Mouse (Mus musculus): ENCODE results near the gene Adam22. TPM values are rescaled to one million over a fixed set of nuclear protein-coding genes. Genes with fewer than 3 reads are reported as not detected.

Gene Adam22
- total RNA-seq (2018; cell fraction: chromatin; rRNA removed), result 10 to 100 TPM in 23 of 26 experiments, 1 to 10 TPM in 3; 5.8 to 44.9 (median 20.2) TPM
- 1 to 10 TPM in 22 of 26 experiments, under 1 TPM in 4; 0.85 to 8.7 (median 3.7) TPM for total RNA-seq (2018; cell fraction: cytosol; rRNA removed)
- 10 to 100 TPM in 13 of 26 experiments, 1 to 10 TPM in 13; 2.0 to 34.7 (median 10.3) TPM for total RNA-seq (2018; cell fraction: nucleus; rRNA removed)
- polyA plus RNA-seq (2018), result 1.5 to 5.6 TPM (median 2.9 TPM) in 3 replicates

DNA sequence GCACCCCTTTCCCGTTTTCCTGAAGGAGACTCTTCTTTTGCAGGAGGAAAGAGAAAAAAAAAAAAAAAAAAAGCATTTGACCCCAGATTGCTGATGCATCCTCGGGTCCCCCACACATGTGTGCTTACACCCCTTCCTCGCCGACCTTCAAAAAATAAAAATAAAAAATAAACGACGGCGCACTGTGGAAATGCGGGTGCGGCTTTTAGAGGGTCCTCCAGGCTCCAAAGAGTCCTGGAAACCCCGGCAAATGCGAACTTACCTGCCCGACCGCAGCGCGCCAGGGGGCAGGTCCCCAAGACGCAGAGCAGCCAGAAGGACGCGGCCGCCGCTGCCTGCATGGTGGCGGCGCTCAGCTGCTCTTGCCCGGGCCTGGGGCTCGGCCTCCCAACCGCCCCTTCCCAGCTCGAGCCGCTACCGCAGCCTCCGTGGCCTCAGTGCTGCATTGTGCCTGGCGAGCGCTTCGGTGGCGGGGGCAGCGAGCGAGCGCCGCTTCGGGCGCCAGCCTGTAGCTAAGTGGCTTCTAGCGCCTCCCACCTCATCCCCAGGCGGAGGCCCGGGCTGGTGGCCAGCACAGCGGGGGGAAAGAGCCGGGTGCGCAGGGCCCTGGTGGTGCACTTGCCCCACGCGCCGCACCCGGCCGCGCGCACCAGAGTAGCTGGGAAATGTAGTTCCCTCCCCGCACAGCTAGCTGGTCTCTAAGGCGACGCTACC, at the start of gene Adam22:
TSS of gene Adam22 (minus strand) at position 547 of the 714 bp plus-strand sequence.
- H3K27ac ChIP-seq, result no peak within 1 kb of the TSS
- peak within 1 kb of the TSS; percentile 18; the same call in 1 of the 2 replicates for H3K4me3 ChIP-seq (ENCODE audit: inconsistent target)
- under 1% methylated on average over 45 of the region's 55 CpGs for WGBS (ENCODE audit: missing documents)
- H3K79me2 ChIP-seq (ENCODE audit: inconsistent target), result no peaks in the 10 kb centered on the region
- no peaks in the 10 kb centered on the region for H3K36me3 ChIP-seq (ENCODE audit: inconsistent target)

DNA sequence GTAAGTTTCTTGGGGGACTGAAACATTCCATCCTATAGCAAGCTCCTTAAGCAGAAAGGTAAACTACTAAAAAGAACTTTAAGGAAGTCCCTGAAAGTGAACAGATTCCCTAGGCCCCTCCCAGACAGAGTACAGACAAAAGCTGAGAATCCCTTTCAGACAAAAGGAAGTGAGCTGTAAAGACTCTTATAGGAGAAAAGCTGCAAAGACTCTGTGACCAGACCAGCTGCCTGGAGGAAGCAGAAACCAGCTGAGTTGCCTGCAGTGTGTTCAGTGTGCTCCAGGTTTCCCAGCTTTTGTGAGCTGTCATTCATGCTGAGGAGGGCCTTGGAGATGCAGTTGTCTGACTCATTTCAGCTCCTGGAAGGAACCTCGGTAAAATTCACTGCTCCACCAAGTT, 49.5 kb upstream of the Adam22 start:
- no peak overlapping the region for H3K27ac ChIP-seq
- H3K36me3 ChIP-seq (ENCODE audit: inconsistent target), result no peaks in the 10 kb centered on the region
- H3K4me3 ChIP-seq (ENCODE audit: inconsistent target), result no peak overlapping the region
- 87% methylated on average over 1 of the region's 1 CpGs for WGBS (ENCODE audit: missing documents)
- peaks cover 88% of the 10 kb centered on the region for H3K79me2 ChIP-seq (ENCODE audit: inconsistent target)

DNA sequence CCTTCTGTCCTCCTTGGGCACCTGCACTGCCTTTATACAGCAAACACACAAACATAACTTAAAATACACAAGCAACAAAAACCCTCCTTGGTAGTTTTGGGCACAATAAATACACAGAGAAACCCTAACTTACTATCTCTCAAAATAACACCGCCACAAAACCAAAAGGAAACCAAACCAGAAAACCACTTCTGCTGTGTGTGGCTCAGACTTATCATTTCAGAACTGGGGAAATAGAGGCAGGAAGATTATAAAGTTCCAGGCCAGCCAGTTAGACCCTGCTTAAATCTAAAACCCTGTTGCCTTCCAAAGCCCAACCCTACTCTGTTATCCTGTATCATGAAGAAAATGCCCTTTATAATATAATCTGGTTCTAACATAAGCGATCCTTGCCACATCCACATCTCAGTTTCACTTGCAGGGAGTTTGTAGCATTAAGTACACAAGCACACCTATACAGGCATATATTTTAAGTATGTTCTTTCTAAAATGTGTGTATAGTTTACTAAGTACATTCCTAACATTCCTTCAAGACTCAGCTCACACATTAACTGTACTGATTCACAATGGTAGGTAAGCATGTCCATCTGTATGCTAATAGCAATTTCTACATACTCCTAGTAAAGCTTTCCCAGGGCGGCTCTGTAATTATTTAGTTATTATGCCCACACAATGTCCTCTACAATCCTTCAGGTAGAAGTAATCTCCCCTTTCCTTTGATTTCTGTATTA, 48.9 kb upstream of the Adam22 start:
- 0 out of 2 replicates have a peak, but pooled peaks cover under 1% of the 10 kb centered on the region for H3K36me3 ChIP-seq (ENCODE audit: inconsistent target)
- H3K79me2 ChIP-seq (ENCODE audit: inconsistent target), result peaks cover 86% of the 10 kb centered on the region
- WGBS (ENCODE audit: missing documents), result 75% methylated on average over 3 of the region's 3 CpGs
- no peak overlapping the region for H3K27ac ChIP-seq
- H3K4me3 ChIP-seq (ENCODE audit: inconsistent target), result no peak overlapping the region

DNA sequence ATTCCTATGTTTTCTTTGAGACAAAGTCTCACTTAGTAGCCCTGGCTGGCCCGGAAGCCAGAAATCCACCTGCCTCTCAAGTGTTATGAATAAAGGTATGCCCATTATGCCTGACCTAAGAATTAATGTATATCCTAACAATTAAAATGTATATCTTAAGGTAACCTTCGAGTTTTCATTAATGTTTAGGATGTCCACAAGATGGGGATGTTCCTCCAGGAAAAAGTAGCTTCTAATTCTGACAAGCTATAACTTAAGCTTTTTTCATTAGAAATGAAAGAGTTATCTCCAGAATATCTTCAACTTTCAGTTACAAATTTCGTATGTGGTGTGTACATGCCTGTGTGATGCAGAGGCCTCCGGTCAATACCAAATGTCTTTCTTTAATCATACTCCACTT, 40.8 kb upstream of the Adam22 start:
- H3K27ac ChIP-seq, result no peak overlapping the region
- no peak overlapping the region for H3K4me3 ChIP-seq (ENCODE audit: inconsistent target)
- WGBS (ENCODE audit: missing documents), result 96% methylated on average over 3 of the region's 4 CpGs
- peaks cover 28% of the 10 kb centered on the region; the same call in 1 of the 2 replicates for H3K36me3 ChIP-seq (ENCODE audit: inconsistent target)
- peaks cover 12% of the 10 kb centered on the region for H3K79me2 ChIP-seq (ENCODE audit: inconsistent target)

DNA sequence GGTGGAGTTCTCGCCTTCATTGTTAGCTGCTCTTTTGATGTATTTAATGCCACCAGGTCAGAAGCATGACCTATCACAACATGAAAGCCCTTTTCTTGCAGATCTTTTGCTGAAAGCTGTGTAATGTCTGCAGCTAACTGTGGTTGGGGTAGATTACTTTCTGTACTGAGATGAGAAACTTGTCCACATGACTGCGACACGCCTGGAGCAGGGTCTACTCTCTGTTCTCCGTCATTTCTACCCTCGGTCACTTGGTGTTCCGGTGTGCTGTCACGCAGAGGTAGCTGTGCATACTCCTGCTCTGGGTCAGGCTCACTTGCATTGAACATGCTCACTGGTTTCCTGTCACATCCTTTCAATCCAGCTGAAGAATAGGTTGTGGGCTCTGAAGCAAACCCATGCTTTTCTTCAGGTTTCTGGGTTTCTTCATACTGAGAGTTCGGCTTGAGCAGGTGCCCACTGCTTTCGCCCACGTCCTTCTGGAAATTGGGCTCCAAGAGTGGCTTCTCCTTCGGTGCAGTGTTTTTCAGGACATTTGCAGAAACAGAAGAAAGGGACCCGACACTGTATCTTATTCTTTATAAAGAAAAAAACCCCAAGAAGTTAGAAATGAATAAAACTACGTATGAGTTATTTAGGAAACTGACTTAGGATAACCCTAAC, 29.8 kb upstream of the Adam22 start:
- peaks cover 26% of the 10 kb centered on the region for H3K36me3 ChIP-seq (ENCODE audit: inconsistent target)
- no peak overlapping the region for H3K27ac ChIP-seq

DNA sequence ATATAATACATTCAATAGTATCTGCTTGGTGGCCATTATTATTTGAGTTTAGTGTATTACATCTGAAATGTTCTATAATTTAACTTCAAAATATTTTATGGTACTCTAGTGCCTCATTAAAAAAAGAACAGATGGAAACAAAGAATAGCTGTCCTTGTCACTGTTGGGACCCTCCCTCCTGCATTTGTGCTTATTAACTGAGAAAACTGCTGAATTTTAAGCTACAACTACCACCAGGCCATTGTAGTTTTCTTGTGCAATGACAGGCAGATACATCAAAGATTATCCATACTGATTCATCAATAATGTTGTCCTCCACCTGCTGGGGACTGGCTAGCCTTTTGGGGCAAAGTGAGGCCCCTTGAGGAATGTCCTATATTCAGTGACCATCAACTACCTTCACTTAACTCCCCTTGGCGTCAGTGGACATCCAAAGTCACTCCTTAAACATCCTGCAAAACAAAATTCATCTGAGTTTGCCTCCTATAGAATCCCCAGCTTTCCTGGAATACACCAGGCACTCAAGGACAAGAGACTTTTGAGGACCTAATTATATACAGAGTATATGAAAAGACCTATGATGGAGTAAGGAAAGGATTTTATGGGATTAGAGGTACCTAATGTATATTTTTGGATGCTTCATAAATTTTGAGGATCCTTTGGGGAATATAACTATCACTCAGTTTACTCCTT, 26.1 kb upstream of the Adam22 start:
- no peak overlapping the region for H3K27ac ChIP-seq
- 95% methylated on average over 1 of the region's 1 CpGs for WGBS (ENCODE audit: missing documents)
- H3K4me3 ChIP-seq (ENCODE audit: inconsistent target), result no peak overlapping the region
- peaks cover 19% of the 10 kb centered on the region for H3K36me3 ChIP-seq (ENCODE audit: inconsistent target)
- H3K79me2 ChIP-seq (ENCODE audit: inconsistent target), result no peaks in the 10 kb centered on the region

More for the DNA sequence above, 29.8 kb upstream of the Adam22 start:
- H3K4me3 ChIP-seq (ENCODE audit: inconsistent target), result no peak overlapping the region
- 96% methylated on average over 13 of the region's 13 CpGs for WGBS (ENCODE audit: missing documents)
- H3K79me2 ChIP-seq (ENCODE audit: inconsistent target), result no peaks in the 10 kb centered on the region

DNA sequence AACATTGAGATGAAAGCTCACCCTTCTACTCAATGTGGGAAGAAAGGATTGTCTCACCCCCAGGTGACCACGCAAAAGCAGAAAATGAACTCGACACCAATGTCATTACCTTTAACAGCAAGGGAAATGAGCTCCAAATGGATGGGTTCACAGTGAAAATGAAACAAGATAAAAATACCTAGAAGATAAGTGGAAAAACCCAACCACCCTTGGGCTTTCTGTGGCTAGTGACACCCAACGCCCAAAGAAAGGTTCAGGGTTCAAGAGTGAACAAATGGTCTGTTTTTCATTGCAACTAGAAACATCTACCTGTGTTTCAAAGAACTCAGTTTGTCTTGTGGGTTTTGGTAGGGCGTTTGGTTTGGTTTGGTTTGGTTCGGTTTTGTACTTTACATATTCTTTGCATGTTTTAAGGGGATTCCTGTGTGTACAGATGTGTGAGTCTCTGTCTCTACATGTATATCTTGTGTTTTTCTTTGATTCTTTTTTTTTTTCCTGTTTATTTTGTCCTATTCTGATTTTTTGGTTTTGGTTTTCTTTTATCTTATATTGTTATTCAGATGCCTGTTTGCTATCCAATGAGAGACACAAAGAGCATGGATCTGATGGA, 6.4 kb upstream of the Adam22 start:
- H3K4me3 ChIP-seq (ENCODE audit: inconsistent target), result no peak overlapping the region
- H3K36me3 ChIP-seq (ENCODE audit: inconsistent target), result no peaks in the 10 kb centered on the region
- no peaks in the 10 kb centered on the region for H3K79me2 ChIP-seq (ENCODE audit: inconsistent target)
- WGBS (ENCODE audit: missing documents), result 93% methylated on average over 5 of the region's 5 CpGs
- no peak overlapping the region for H3K27ac ChIP-seq

DNA sequence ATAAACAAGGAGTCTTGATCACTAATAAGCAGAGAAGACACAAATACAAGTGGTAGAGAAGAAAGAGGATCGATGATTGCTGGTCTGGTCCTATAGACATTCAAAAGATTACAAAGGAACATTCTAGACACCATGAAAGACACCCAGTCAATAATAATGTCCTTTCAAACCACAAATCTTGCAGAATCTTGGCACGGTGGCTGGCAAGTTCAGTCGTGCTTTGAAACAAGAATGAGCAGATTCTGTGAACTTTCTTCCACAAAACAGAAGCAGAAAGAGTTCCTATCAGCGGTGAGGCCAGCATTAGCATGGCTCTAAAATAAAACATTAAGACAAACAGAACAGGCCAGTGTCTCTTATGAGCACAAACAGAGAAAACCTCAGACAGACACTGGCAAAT, 5.5 kb upstream of the Adam22 start:
- Histone ChIP-seq H3K27ac (no peak overlapping the region), H3K4me3 (ENCODE audit: inconsistent target) (no peak overlapping the region), H3K79me2 (ENCODE audit: inconsistent target) (no peaks in the 10 kb centered on the region), H3K36me3 (ENCODE audit: inconsistent target) (no peaks in the 10 kb centered on the region)
- WGBS (ENCODE audit: missing documents), result 73% methylated on average over 4 of the region's 4 CpGs

DNA sequence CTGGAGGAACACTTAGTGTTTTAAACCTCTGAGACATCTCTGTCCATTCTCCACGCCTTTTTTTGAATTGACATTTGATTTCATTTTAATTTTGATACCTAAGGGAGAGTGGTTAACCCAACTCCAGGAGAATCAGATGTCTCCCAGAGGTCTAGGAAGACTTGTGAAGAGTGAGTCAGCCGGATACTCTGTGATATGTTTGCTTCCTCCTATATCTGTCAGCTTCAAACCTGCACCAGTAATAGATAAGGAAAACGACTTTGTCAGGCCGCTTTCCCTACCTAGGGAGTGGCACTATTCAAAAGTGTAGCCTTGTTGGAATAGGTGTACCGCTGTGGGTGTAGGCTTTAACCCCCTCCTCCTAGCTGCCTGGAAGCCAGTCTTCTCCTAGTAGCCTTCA, 821 bp upstream of the Adam22 start:
- 96% methylated on average over 5 of the region's 5 CpGs for WGBS (ENCODE audit: missing documents)
- Histone ChIP-seq H3K79me2 (ENCODE audit: inconsistent target) (no peaks in the 10 kb centered on the region), H3K4me3 (ENCODE audit: inconsistent target) (no peak overlapping the region), H3K27ac (no peak overlapping the region), H3K36me3 (ENCODE audit: inconsistent target) (no peaks in the 10 kb centered on the region)

DNA sequence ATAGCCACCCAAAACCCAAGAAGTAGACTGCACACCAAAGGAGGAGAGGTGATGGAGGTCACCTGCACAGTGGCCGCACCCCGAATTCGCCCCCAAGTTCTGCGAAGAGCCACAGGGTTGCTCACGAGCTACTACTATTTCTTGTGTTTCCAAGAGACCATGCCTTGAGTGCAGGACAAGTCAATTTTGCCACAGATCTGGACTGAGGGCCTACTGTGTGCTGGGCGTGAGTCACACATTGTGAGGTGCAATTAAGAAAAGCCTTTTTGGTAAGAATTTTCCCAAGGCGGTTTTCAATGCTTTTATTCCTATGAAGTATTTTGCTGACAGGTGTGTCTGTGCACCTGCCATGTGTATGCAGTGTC, 350 bp upstream of the Adam22 start:
- H3K79me2 ChIP-seq (ENCODE audit: inconsistent target), result no peaks in the 10 kb centered on the region
- H3K4me3 ChIP-seq (ENCODE audit: inconsistent target), result no peak overlapping the region
- no peak overlapping the region for H3K27ac ChIP-seq
- no peaks in the 10 kb centered on the region for H3K36me3 ChIP-seq (ENCODE audit: inconsistent target)
- WGBS (ENCODE audit: missing documents), result 73% methylated on average over 7 of the region's 7 CpGs

DNA sequence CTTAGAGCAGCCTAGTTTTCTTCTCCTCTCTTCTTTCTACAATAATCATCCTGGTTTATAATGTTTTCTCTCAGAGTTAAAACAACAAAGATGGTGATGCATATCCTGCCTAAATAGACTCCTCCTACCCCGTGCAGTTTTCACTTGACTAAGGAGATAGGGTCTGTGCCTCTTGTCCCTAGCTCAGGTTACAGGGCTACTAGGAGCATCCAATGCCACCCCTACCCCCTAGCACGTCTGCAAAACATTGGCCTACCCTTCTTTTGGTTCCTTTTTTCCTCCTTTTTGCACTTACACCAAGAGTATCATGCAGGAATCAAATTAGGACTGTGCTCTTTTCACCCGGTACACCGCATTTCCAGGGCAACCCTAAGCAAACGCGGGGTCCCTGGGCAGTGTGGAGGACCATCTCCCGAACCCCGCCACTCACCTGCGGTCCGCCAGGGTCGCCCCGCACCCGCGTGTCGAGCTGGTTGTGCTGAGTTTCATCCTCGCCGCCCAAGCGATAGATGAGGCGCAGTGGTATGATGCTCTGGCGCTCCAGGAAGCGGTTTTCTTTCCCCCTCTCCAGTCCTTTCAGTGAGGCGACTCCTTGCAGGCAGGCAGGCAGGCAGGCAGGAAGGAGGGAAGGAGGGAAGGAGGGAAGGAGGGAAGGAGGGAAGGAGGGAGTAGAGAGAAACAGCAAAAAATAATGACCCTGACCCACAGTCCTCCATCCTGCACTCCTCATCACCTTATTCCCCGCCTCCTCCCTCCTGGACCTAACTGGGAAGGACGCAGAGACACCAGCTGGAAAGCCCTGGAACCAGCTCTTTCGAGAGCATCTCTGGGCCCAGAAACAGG, 968 bp downstream of the Adam22 start:
- 15% methylated on average over 24 of the region's 25 CpGs for WGBS (ENCODE audit: missing documents)
- H3K36me3 ChIP-seq (ENCODE audit: inconsistent target), result no peaks in the 10 kb centered on the region
- no peak overlapping the region for H3K27ac ChIP-seq
- no peaks in the 10 kb centered on the region for H3K79me2 ChIP-seq (ENCODE audit: inconsistent target)
- H3K4me3 ChIP-seq (ENCODE audit: inconsistent target), result peak overlapping the region; percentile 18; the same call in 1 of the 2 replicates

DNA sequence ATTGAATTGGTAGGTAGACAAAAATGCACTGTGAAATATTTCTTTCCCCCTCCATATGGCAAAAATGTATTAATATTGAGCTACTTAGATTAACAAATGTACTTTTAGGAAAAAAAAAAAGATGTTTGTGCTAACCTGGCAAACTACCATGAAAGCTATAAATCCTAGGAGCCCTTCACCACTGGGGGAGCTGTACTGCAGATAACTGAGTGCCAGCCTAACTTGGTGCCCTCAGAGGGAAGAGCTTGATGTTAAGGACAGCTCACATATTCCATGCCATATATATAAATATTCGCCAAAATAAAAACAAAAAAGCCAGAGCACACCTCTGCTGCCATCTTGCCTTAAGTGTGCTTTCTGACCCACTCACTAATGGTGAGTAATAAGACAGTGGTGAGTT, 5.6 kb downstream of the Adam22 start:
- H3K4me3 ChIP-seq (ENCODE audit: inconsistent target), result no peak overlapping the region
- WGBS (ENCODE audit: missing documents), result 80% methylated on average over 1 of the region's 1 CpGs
- no peaks in the 10 kb centered on the region for H3K36me3 ChIP-seq (ENCODE audit: inconsistent target)
- H3K79me2 ChIP-seq (ENCODE audit: inconsistent target), result no peaks in the 10 kb centered on the region
- no peak overlapping the region for H3K27ac ChIP-seq

DNA sequence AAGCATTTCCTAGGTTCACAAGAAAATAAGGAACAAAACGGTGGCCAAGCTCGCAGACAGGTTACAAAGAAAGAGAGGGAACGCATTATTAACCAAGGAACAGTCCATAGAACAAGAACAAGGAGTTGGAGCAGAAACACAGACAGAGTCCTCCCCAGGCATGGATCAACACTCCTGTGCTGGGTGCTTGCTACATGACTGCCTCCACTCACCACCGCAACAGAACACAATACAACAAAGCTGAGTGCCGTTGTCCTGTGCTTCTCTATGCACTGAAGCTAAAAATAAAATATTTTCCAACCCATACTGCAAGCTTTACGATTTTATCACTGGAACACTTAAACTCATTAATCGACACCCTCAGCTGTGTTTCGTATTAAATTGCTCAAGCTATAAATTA, 10.3 kb downstream of the Adam22 start:
- H3K79me2 ChIP-seq (ENCODE audit: inconsistent target), result no peaks in the 10 kb centered on the region
- H3K36me3 ChIP-seq (ENCODE audit: inconsistent target), result no peaks in the 10 kb centered on the region
- peak overlapping the region; percentile 70 for H3K27ac ChIP-seq
- no peak overlapping the region for H3K4me3 ChIP-seq (ENCODE audit: inconsistent target)
- 30% methylated on average over 8 of the region's 8 CpGs for WGBS (ENCODE audit: missing documents)
